Mouse (Mus musculus) midbrain, embryonic 16.5 days (tissue): ENCODE results near the gene Olfr1373. TPM values are rescaled to one million over a fixed set of nuclear protein-coding genes. Genes with fewer than 3 reads are reported as not detected.

Experiments used
- ATAC-seq: fragments of 200-750 bp; cut with Nextera tagmentation; 2 replicates; pipeline ENCODE4 v1.8.0; 2017; ENCODE audit warnings: moderate TSS enrichment
- H3K27ac ChIP-seq: fragments of 300-500 bp; sonication (generic); 2 replicates; pipeline ENCODE4 v1.5.1; 2014; ENCODE audit warnings: mild to moderate bottlenecking, low read length, mixed read lengths
- H3K27me3 ChIP-seq: fragments of 300-500 bp; sonication (generic); 2 replicates; pipeline ENCODE4 v1.6.1; 2014; ENCODE audit warnings: low read depth, low read length, mixed read lengths; ENCODE audit not compliant: control insufficient read depth, insufficient read depth
- H3K36me3 ChIP-seq: fragments of 300-500 bp; sonication (generic); 2 replicates; pipeline ENCODE4 v1.6.1; 2014; ENCODE audit warnings: mild to moderate bottlenecking, low read length, moderate library complexity, mixed read lengths; ENCODE audit not compliant: control insufficient read depth, insufficient read depth
- H3K4me1 ChIP-seq: fragments of 300-500 bp; sonication (generic); 2 replicates; pipeline ENCODE4 v1.6.1; 2014; ENCODE audit warnings: mild to moderate bottlenecking, low read length, mixed read lengths; ENCODE audit not compliant: control insufficient read depth, insufficient read depth
- H3K4me2 ChIP-seq: fragments of 300-500 bp; sonication (generic); 2 replicates; pipeline ENCODE4 v1.6.1; 2014; ENCODE audit warnings: mild to moderate bottlenecking, low read length, mixed read lengths
- H3K4me3 ChIP-seq: fragments of 300-500 bp; sonication (generic); 2 replicates; pipeline ENCODE4 v1.5.1; 2014; ENCODE audit warnings: low read depth, mild to moderate bottlenecking, low read length, moderate library complexity, mixed read lengths
- H3K9ac ChIP-seq: fragments of 300-500 bp; sonication (generic); 2 replicates; pipeline ENCODE4 v1.6.1; 2014; ENCODE audit warnings: low read depth, low read length, mixed read lengths
- H3K9me3 ChIP-seq: fragments of 300-500 bp; sonication (generic); replicated peaks from 2 replicates; pipeline ENCODE4 v1.6.1; 2014; ENCODE audit warnings: mild to moderate bottlenecking, low read length, mixed read lengths; ENCODE audit not compliant: control insufficient read depth, poor library complexity, severe bottlenecking
- WGBS: fragments of 180-500 bp; shearing (Covaris S2); extraction: QIAGEN DNeasy Blood & Tissue Kit; methylation state at CpG from one replicate; pipeline ENCODE4 v1.1.7; 2014; 5-methylcytosine and 5-hydroxymethylcytosine counted together
- microRNA-seq: library from miRNA; unstranded; fragments of <30 nt; microRNA quantifications from one replicate; pipeline ENCODE4, GENCODE M21; 2017
- polyA plus RNA-seq: library from polyadenylated mRNA; unstranded; fragments of >200 nt; fragmentation: Nextera tagmentation; extraction: Ambion mirVana; gene quantifications from 2 replicates; pipeline ENCODE4 v1.2.1, GENCODE M21; 2015

Gene Olfr1373
- polyA plus RNA-seq, 1 experiment from 2014 or later, result not detected

DNA sequence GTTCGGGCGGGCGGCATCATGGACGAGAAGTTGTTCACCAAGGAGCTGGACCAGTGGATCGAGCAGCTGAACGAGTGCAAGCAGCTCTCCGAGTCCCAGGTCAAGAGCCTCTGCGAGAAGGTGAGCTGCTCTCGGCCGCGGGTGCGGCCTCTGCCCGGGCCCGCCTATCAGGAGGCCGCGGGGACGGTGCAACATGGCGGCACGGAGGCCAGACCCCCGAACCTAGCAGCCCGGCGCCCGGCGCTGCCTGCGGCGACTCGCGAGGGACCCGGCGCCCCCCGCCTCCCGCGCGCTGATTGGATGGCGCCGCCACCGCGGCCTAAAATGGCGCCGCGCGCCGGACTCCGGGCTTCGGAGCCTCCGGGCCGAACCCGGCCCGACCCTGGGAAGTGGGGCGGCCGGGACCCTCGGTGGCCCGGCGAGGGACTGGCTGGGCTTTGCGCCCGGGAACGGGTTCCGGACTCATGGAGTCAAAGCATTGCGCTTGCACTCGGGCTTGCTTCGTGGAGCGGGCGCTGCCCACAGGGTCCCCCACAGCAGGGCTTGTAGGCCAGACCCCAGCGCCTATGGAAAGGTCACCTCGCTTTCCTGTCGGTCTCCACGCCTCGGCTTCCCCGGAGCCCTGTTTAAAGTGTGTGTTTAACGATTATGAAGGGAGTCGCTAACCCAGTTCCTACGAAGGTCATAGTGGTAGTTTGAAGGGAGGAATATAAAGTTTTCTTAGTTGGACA, 46.1 kb downstream of the Olfr1373 start:
- H3K27me3 ChIP-seq, result no peaks in the 10 kb centered on the region
- no peaks in the 10 kb centered on the region for H3K9me3 ChIP-seq
- H3K36me3 ChIP-seq, result no peaks in the 10 kb centered on the region
- H3K9ac ChIP-seq, result peak overlapping the region; percentile 99
- under 1% methylated on average over 71 of the region's 72 CpGs for WGBS
- peaks cover 31% of the 10 kb centered on the region for H3K4me1 ChIP-seq
- peak overlapping the region; percentile 95 for H3K4me2 ChIP-seq
- H3K4me3 ChIP-seq, result peak overlapping the region; percentile 98
- peak overlapping the region; percentile 99 for H3K27ac ChIP-seq
- ATAC-seq, result peak; percentile 84

- peak within 1 kb of the TSS; percentile 98 for H3K4me3 ChIP-seq
- H3K4me1 ChIP-seq, result peaks cover 31% of the 10 kb centered on the region
- H3K9me3 ChIP-seq, result no peaks in the 10 kb centered on the region
- H3K9ac ChIP-seq, result peak within 1 kb of the TSS; percentile 99
- no peaks in the 10 kb centered on the region for H3K36me3 ChIP-seq
- no peaks in the 10 kb centered on the region for H3K27me3 ChIP-seq
- peak within 1 kb of the TSS; percentile 99 for H3K27ac ChIP-seq
- peak within 1 kb of the TSS; percentile 95 for H3K4me2 ChIP-seq
- under 1% methylated on average over 51 of the region's 53 CpGs for WGBS
- peak; percentile 98 for ATAC-seq
These were observed 46.9 kb downstream of the Olfr1373 start, which contains the start of gene Ppp2ca for GRCm38 (mm10) chr11:52098398-52098946. Gene Ppp2ca, plus strand, starts transcription at chr11:52098681.

GRCm38 (mm10) chr11:52097596-52097995, 47.7 kb downstream of the Olfr1373 start:
- Histone ChIP-seq H3K4me2 (peak overlapping the region; percentile 86), H3K27me3 (no peaks in the 10 kb centered on the region), H3K4me3 (no peak overlapping the region), H3K9me3 (no peaks in the 10 kb centered on the region), H3K36me3 (no peaks in the 10 kb centered on the region), H3K27ac (peak overlapping the region; percentile 99), H3K4me1 (peaks cover 26% of the 10 kb centered on the region), H3K9ac (no peak overlapping the region; the same call in 1 of the 2 replicates)
- 84% methylated on average over 2 of the region's 2 CpGs for WGBS
- ATAC-seq, result no peak

GRCm38 (mm10) chr11:52097016-52097415, 48.3 kb downstream of the Olfr1373 start:
- Histone ChIP-seq H3K9ac (no peak overlapping the region), H3K27me3 (no peaks in the 10 kb centered on the region), H3K36me3 (no peaks in the 10 kb centered on the region), H3K9me3 (no peaks in the 10 kb centered on the region), H3K4me1 (peaks cover 25% of the 10 kb centered on the region), H3K4me2 (no peak overlapping the region), H3K27ac (no peak overlapping the region), H3K4me3 (no peak overlapping the region)
- 75% methylated on average over 3 of the region's 3 CpGs for WGBS
- ATAC-seq, result no peak

Small RNA genes within 50 kb of the gene (microRNA-seq; reads per million reads assigned to microRNA genes)
- gene Gm24157 (1.0 reads per million), gene Mir3061 (39.7 reads per million, percentile 43 among the genes with 10 or more reads in this experiment)

Other genes starting within 250 kb of the Olfr1373 start
- 125 and 134 TPM in 2 replicates for gene Cdkn2aipnl, start 177.9 kb downstream of the Olfr1373 start, polyA plus RNA-seq
- gene Ube2b, start 144.8 kb downstream of the Olfr1373 start, polyA plus RNA-seq, result 237 and 256 TPM in 2 replicates
- gene Cdkl3, start 141.3 kb downstream of the Olfr1373 start, polyA plus RNA-seq, result 33.8 and 34.4 TPM in 2 replicates
- 122 and 123 TPM in 2 replicates for gene Ppp2ca, start 46.8 kb downstream of the Olfr1373 start, polyA plus RNA-seq
- not detected in 2 replicates for gene Olfr1371, start 68.5 kb upstream of the Olfr1373 start, polyA plus RNA-seq
- 1,072 and 1,120 TPM in 2 replicates for gene Skp1a, start 86.5 kb upstream of the Olfr1373 start, polyA plus RNA-seq
- 2.3 and 3.2 TPM in 2 replicates for gene Tcf7, start 137.5 kb upstream of the Olfr1373 start, polyA plus RNA-seq
- gene Vdac1, start 215.3 kb upstream of the Olfr1373 start, polyA plus RNA-seq, result 362 and 402 TPM in 2 replicates